ENCODE assay signal across 9 mouse cellular contexts in the genomic region with DNA sequence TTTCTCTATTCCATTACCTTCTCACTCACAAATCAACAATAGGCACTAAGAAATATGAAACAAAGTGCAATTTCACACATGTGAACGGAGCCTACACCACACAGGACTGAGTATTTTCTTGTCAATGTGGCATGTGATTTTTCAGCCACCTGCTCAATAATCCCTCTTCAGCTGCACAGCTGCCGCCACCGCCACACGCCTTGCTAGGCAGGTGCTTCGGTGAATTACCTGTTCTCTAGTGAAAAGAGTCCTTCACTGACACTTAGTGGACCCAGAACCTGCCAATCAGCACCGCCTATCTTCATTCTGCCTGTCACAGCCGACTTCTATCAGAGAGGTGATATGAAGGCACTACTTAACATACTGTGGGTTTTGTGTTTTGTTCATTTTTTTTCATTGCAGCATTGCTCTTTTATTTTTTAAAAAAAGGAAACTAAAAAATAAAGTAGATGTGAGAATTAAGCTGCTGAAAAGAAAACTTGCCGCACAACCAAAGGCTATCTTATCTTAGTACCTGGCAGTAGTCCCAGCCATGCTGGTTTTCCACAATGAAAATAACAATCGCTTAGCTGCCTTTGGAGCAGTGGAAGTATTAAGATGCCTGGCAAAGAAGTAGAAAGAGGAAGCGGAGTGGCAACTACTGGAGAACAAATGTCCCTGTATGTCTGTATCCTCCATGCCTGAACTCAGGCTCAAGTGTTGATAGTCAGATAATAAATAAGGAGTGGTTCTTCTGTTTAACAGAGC. TPM values are rescaled to one million over a fixed set of nuclear protein-coding genes. Genes with fewer than 3 reads are reported as not detected.
DNase-seq lines count a peak whose midpoint lies in the region; ATAC-seq lines count a peak whose summit lies in the region.
"Had no signal": no experiment of that assay in that cellular context is flagged by ENCODE, and none has a peak within 500 bp of the region (broad histone marks: within the 10 kb centered on the region; RNA-seq: fewer than 3 reads in every experiment).

No protein-coding gene starts in this region.

- H3K4me1 ChIP-seq in forebrain, embryonic 11.5 days (replicated peaks; ENCODE audit: control insufficient read depth, insufficient read depth, low read length) = peaks cover 11% of the 10 kb centered on the region
- peaks cover 35% of the 10 kb centered on the region for H3K4me1 ChIP-seq in hindbrain, embryonic 16.5 days (ENCODE audit: control insufficient read depth, insufficient read depth, low read depth, low read length)
- peaks cover 66% of the 10 kb centered on the region for H3K4me1 ChIP-seq in neural tube, embryonic 13.5 days (replicated peaks)

- 73% methylated on average over 10 of the region's 10 CpGs for WGBS in forebrain, embryonic 11.5 days
- WGBS in hindbrain, embryonic 16.5 days = 31% methylated on average over 10 of the region's 10 CpGs
- 53% methylated on average over 10 of the region's 10 CpGs for WGBS in neural tube, embryonic 13.5 days

- no peak overlapping the region for H3K4me3 ChIP-seq in forebrain, embryonic 11.5 days (ENCODE audit: low read depth, low read length)
- H3K4me3 ChIP-seq in hindbrain, embryonic 16.5 days (ENCODE audit: low read length) = no peak overlapping the region
- 0 out of 2 replicates have a peak overlapping the region, but pooled peaks have one; percentile 3 for H3K4me3 ChIP-seq in neural tube, embryonic 13.5 days

- no peak overlapping the region for H3K9ac ChIP-seq in forebrain, embryonic 11.5 days (ENCODE audit: low read length)
- no peak overlapping the region for H3K9ac ChIP-seq in hindbrain, embryonic 16.5 days (ENCODE audit: low read depth, low read length)
- H3K9ac ChIP-seq in neural tube, embryonic 13.5 days = no peak overlapping the region

- no peaks in the 10 kb centered on the region for H3K36me3 ChIP-seq in forebrain, embryonic 11.5 days (ENCODE audit: control insufficient read depth, insufficient read depth, low read length)
- H3K36me3 ChIP-seq in hindbrain, embryonic 16.5 days (ENCODE audit: control insufficient read depth, insufficient read depth, low read length) = no peaks in the 10 kb centered on the region
- no peaks in the 10 kb centered on the region for H3K36me3 ChIP-seq in neural tube, embryonic 13.5 days

- no peaks in the 10 kb centered on the region for H3K9me3 ChIP-seq in forebrain, embryonic 11.5 days (ENCODE audit: control insufficient read depth, low read length)
- no peaks in the 10 kb centered on the region for H3K9me3 ChIP-seq in hindbrain, embryonic 16.5 days (ENCODE audit: control insufficient read depth, low read length)
- no peaks in the 10 kb centered on the region for H3K9me3 ChIP-seq in neural tube, embryonic 13.5 days

- H3K27ac ChIP-seq in forebrain, embryonic 11.5 days (ENCODE audit: low read depth, low read length) = 0 out of 2 replicates have a peak overlapping the region, but pooled peaks have one; percentile 3
- H3K27ac ChIP-seq in hindbrain, embryonic 16.5 days (ENCODE audit: low read depth, low read length) = no peak overlapping the region
- H3K27ac ChIP-seq in neural tube, embryonic 13.5 days (replicated peaks) = peak overlapping the region; percentile 42

- peak; percentile 9 for DNase-seq in left cerebral cortex, postnatal 4 days
- no peak for DNase-seq in left cerebral cortex, adult 9 months (ENCODE audit: low spot score in 2 of 2)
- DNase-seq in forebrain, embryonic 11.5 days (ENCODE audit: low spot score) = no peak
- DNase-seq in gastrocnemius, adult 8-10 months (ENCODE audit: low spot score in 2 of 2) = no peak
- no peak for DNase-seq in layer of hippocampus, adult 9-11 months
- DNase-seq in ovary, postnatal 14 days (ENCODE audit: low spot score) = no peak
- DNase-seq: kidney, postnatal 4 days had no signal

- ATAC-seq in forebrain, embryonic 11.5 days (replicated peaks; ENCODE audit: low FRiP score) = no peak
- no peak for ATAC-seq in hindbrain, embryonic 16.5 days
- ATAC-seq in neural tube, embryonic 13.5 days (ENCODE audit: low read depth) = no peak

- intact Hi-C loops in left cerebral cortex, postnatal 4 days (cut with DNase I) = loop anchor here (10.0 kb wide), 1 partner anchor 59 kb away; no protein-coding TSS in a partner anchor

- no peak overlapping the region for H3K4me2 ChIP-seq in forebrain, embryonic 11.5 days (ENCODE audit: low read depth, low read length, severe bottlenecking)
- peak overlapping the region; percentile 17; the same call in 1 of the 2 replicates for H3K4me2 ChIP-seq in hindbrain, embryonic 16.5 days (ENCODE audit: low read length)
- H3K4me2 ChIP-seq in neural tube, embryonic 13.5 days = peak overlapping the region; percentile 74

- H3K27me3 ChIP-seq in forebrain, embryonic 11.5 days (ENCODE audit: control insufficient read depth, insufficient read depth, low read length) = no peaks in the 10 kb centered on the region
- H3K27me3 ChIP-seq in hindbrain, embryonic 16.5 days (replicated peaks; ENCODE audit: control insufficient read depth, insufficient read depth, low read length) = no peaks in the 10 kb centered on the region
- H3K27me3 ChIP-seq in neural tube, embryonic 13.5 days = no peaks in the 10 kb centered on the region

RNA-seq across cellular contexts. Expression of a gene that starts 3.5 kb away (rescaled TPM):
- total RNA-seq in left cerebral cortex, postnatal 4 days (2021) = 10 to 100 TPM; 59.4 to 65.0 TPM
- 12.3 and 12.9 TPM in 2 replicates for polyA plus RNA-seq in forebrain, embryonic 11.5 days (2014; fragmentation: Nextera tagmentation; extraction: Ambion mirVana)
- polyA plus RNA-seq in hindbrain, embryonic 16.5 days (2015; fragmentation: Nextera tagmentation; extraction: Ambion mirVana) = 5.0 and 5.4 TPM in 2 replicates
- 8.6 and 10.0 TPM in 2 replicates for polyA plus RNA-seq in neural tube, embryonic 13.5 days (2015; fragmentation: Nextera tagmentation; extraction: Ambion mirVana)
- total RNA-seq in gastrocnemius, adult 8-10 months (2022) = 10 to 100 TPM; 15.8 to 18.8 (median 17.6) TPM
